Mouse (Mus musculus): ENCODE measurements around the gene Ercc8. TPM values are rescaled to one million over a fixed set of nuclear protein-coding genes. Genes with fewer than 3 reads are reported as not detected.

Gene Ercc8
- polyA plus RNA-seq, 1 experiment from 2014 or later: 36.2 TPM

- H3K36me3 ChIP-seq (ENCODE audit: control insufficient read depth, insufficient read depth, low read length): no peaks in the 10 kb centered on the region
- no peak overlapping the region for H3K4me3 ChIP-seq (ENCODE audit: low read depth, low read length)
- ATAC-seq (no peak), DNase-seq (ENCODE audit: low spot score) (no peak)
- H3K27me3 ChIP-seq (replicated peaks; ENCODE audit: control insufficient read depth, insufficient read depth, low read length): no peaks in the 10 kb centered on the region
- H3K4me2 ChIP-seq (ENCODE audit: low read length): no peak overlapping the region
- H3K9ac ChIP-seq (ENCODE audit: low read length): no peak overlapping the region
- no peaks in the 10 kb centered on the region for H3K9me3 ChIP-seq (replicated peaks; ENCODE audit: control insufficient read depth, low read length)
- 87% methylated on average over 3 of the region's 3 CpGs for WGBS
- H3K27ac ChIP-seq (ENCODE audit: low read depth, low read length): no peak overlapping the region
- no peaks in the 10 kb centered on the region for H3K4me1 ChIP-seq (ENCODE audit: control insufficient read depth, insufficient read depth, low read length)
Measured at GRCm38 (mm10) chr13:108229191-108229590, 70.7 kb downstream of the Ercc8 start.

- Histone ChIP-seq H3K4me1 (ENCODE audit: control insufficient read depth, insufficient read depth, low read length) (no peaks in the 10 kb centered on the region), H3K27ac (ENCODE audit: low read depth, low read length) (no peak overlapping the region), H3K36me3 (ENCODE audit: control insufficient read depth, insufficient read depth, low read length) (no peaks in the 10 kb centered on the region), H3K27me3 (replicated peaks; ENCODE audit: control insufficient read depth, insufficient read depth, low read length) (no peaks in the 10 kb centered on the region), H3K4me2 (ENCODE audit: low read length) (no peak overlapping the region), H3K9ac (ENCODE audit: low read length) (no peak overlapping the region), H3K4me3 (ENCODE audit: low read depth, low read length) (no peak overlapping the region), H3K9me3 (replicated peaks; ENCODE audit: control insufficient read depth, low read length) (no peaks in the 10 kb centered on the region)
- WGBS: 51% methylated on average over 6 of the region's 6 CpGs
- ATAC-seq: no peak
- DNase-seq (ENCODE audit: low spot score): no peak
Measured at GRCm38 (mm10) chr13:108229634-108230330, 71.3 kb downstream of the Ercc8 start.

- WGBS: 77% methylated on average over 4 of the region's 4 CpGs
- Histone ChIP-seq H3K9ac (ENCODE audit: low read length) (no peak overlapping the region), H3K27me3 (replicated peaks; ENCODE audit: control insufficient read depth, insufficient read depth, low read length) (no peaks in the 10 kb centered on the region), H3K9me3 (replicated peaks; ENCODE audit: control insufficient read depth, low read length) (no peaks in the 10 kb centered on the region), H3K4me1 (ENCODE audit: control insufficient read depth, insufficient read depth, low read length) (no peaks in the 10 kb centered on the region), H3K36me3 (ENCODE audit: control insufficient read depth, insufficient read depth, low read length) (no peaks in the 10 kb centered on the region), H3K4me3 (ENCODE audit: low read depth, low read length) (no peak overlapping the region), H3K4me2 (ENCODE audit: low read length) (no peak overlapping the region), H3K27ac (ENCODE audit: low read depth, low read length) (no peak overlapping the region)
- DNase-seq (ENCODE audit: low spot score) (no peak), ATAC-seq (no peak)
Measured at GRCm38 (mm10) chr13:108240012-108240411, 81.5 kb downstream of the Ercc8 start.

- no peak for DNase-seq (ENCODE audit: low spot score)
Measured at GRCm38 (mm10) chr13:108241715-108242114, 83.2 kb downstream of the Ercc8 start.

More at GRCm38 (mm10) chr13:108241715-108242114, 83.2 kb downstream of the Ercc8 start:
- no peaks in the 10 kb centered on the region for H3K27me3 ChIP-seq (replicated peaks; ENCODE audit: control insufficient read depth, insufficient read depth, low read length)
- no peak overlapping the region for H3K9ac ChIP-seq (ENCODE audit: low read length)
- H3K9me3 ChIP-seq (replicated peaks; ENCODE audit: control insufficient read depth, low read length): no peaks in the 10 kb centered on the region
- no peaks in the 10 kb centered on the region for H3K36me3 ChIP-seq (ENCODE audit: control insufficient read depth, insufficient read depth, low read length)
- no peak overlapping the region for H3K27ac ChIP-seq (ENCODE audit: low read depth, low read length)
- no peak for ATAC-seq
- WGBS: 88% methylated on average over 5 of the region's 5 CpGs
- H3K4me1 ChIP-seq (ENCODE audit: control insufficient read depth, insufficient read depth, low read length): no peaks in the 10 kb centered on the region
- H3K4me3 ChIP-seq (ENCODE audit: low read depth, low read length): no peak overlapping the region
- H3K4me2 ChIP-seq (ENCODE audit: low read length): no peak overlapping the region

Other genes starting within 250 kb of the Ercc8 start
- 54.6 and 57.7 TPM in 2 replicates for gene Smim15, start 114.3 kb upstream of the Ercc8 start, polyA plus RNA-seq (2014; fragmentation: Nextera tagmentation; extraction: Ambion mirVana)
- gene Ndufaf2, start 108 bp upstream of the Ercc8 start, polyA plus RNA-seq (2014; fragmentation: Nextera tagmentation; extraction: Ambion mirVana): 84.5 and 85.5 TPM in 2 replicates
- 1.3 and 1.6 TPM in 2 replicates for gene Elovl7, start 55.7 kb downstream of the Ercc8 start, polyA plus RNA-seq (2014; fragmentation: Nextera tagmentation; extraction: Ambion mirVana)
- gene Depdc1b, start 157.6 kb downstream of the Ercc8 start, polyA plus RNA-seq (2014; fragmentation: Nextera tagmentation; extraction: Ambion mirVana): 4.5 and 6.8 TPM in 2 replicates

Measured in forebrain, embryonic 14.5 days (tissue).